Mouse (Mus musculus) heart, embryonic 14.5 days (tissue): ENCODE data around the gene Inpp5f. TPM values are rescaled to one million over a fixed set of nuclear protein-coding genes. Genes with fewer than 3 reads are reported as not detected.

Experiments used
- ATAC-seq: fragments of 200-750 bp; cut with Nextera tagmentation; 2 replicates; pipeline ENCODE4 v1.8.0; 2017; ENCODE audit warnings: low read depth, moderate TSS enrichment; ENCODE audit not compliant: insufficient number of reproducible peaks, insufficient read depth, low FRiP score
- H3K27ac ChIP-seq, 2 experiments: fragments of 200-500 bp in 1 of 2; fragments of 300-500 bp in 1 of 2; sonication (generic) in 1 of 2; replicated peaks in 1 of 2; 2 replicates each; pipeline ENCODE4 v1.5.1; 2012 to 2014; ENCODE audit warnings: low read depth in 2 of 2, low read length in 2 of 2, control low read depth in 1 of 2, mild to moderate bottlenecking in 1 of 2, mixed read lengths in 1 of 2; ENCODE audit not compliant: control insufficient read depth in 1 of 2, insufficient read depth in 1 of 2
- H3K27me3 ChIP-seq: fragments of 300-500 bp; sonication (generic); 2 replicates; pipeline ENCODE4 v1.6.1; 2014; ENCODE audit warnings: mild to moderate bottlenecking, low read length, control low read depth; ENCODE audit not compliant: control insufficient read depth, insufficient read depth
- H3K36me3 ChIP-seq: fragments of 300-500 bp; sonication (generic); 2 replicates; pipeline ENCODE4 v1.6.1; 2014; ENCODE audit warnings: mild to moderate bottlenecking, control low read depth, low read length, mixed read lengths; ENCODE audit not compliant: control insufficient read depth, insufficient read depth
- H3K4me1 ChIP-seq, 2 experiments: fragments of 200-500 bp in 1 of 2; fragments of 300-500 bp in 1 of 2; sonication (generic) in 1 of 2; 2 replicates each; pipeline ENCODE4 v1.6.1; 2012 to 2014; ENCODE audit warnings: low read length in 2 of 2, control low read depth in 1 of 2, mixed read lengths in 1 of 2; ENCODE audit not compliant: control insufficient read depth in 2 of 2, insufficient read depth in 2 of 2
- H3K4me2 ChIP-seq: fragments of 300-500 bp; sonication (generic); 2 replicates; pipeline ENCODE4 v1.6.1; 2014; ENCODE audit warnings: mild to moderate bottlenecking, low read length
- H3K4me3 ChIP-seq, 2 experiments: fragments of 200-500 bp in 1 of 2; fragments of 300-500 bp in 1 of 2; sonication (generic) in 1 of 2; 2 replicates each; pipeline ENCODE4 v1.5.1; 2012 to 2014; ENCODE audit warnings: low read length in 2 of 2, mild to moderate bottlenecking in 2 of 2, control low read depth in 1 of 2, low read depth in 1 of 2, moderate library complexity in 1 of 2; ENCODE audit not compliant: control insufficient read depth in 1 of 2, insufficient read depth in 1 of 2
- H3K9ac ChIP-seq: fragments of 300-500 bp; sonication (generic); 2 replicates; pipeline ENCODE4 v1.6.1; 2014; ENCODE audit warnings: mild to moderate bottlenecking, low read length
- H3K9me3 ChIP-seq: fragments of 300-500 bp; sonication (generic); 2 replicates; pipeline ENCODE4 v1.6.1; 2016; ENCODE audit warnings: low read length, control low read depth; ENCODE audit not compliant: control insufficient read depth
- WGBS: fragments of 180-500 bp; shearing (Covaris S2); extraction: QIAGEN DNeasy Blood & Tissue Kit; methylation state at CpG from one replicate; pipeline ENCODE4 v1.1.7; 2014; 5-methylcytosine and 5-hydroxymethylcytosine counted together
- polyA plus RNA-seq: library from polyadenylated mRNA; unstranded; fragments of >200 nt; fragmentation: Nextera tagmentation; extraction: Ambion mirVana; gene quantifications from 2 replicates; pipeline ENCODE4 v1.2.1, GENCODE M21; 2014

Gene Inpp5f
- polyA plus RNA-seq, 1 experiment from 2014 or later, result 15.6 TPM

- WGBS, result 93% methylated on average over 4 of the region's 4 CpGs
- Histone ChIP-seq H3K4me3 (no peak overlapping the region), H3K9ac (no peak overlapping the region), H3K9me3 (no peaks in the 10 kb centered on the region), H3K4me1 (no peaks in the 10 kb centered on the region), H3K27me3 (no peaks in the 10 kb centered on the region), H3K27ac (no peak overlapping the region), H3K36me3 (no peaks in the 10 kb centered on the region), H3K4me2 (no peak overlapping the region)
- no peak for ATAC-seq
Observed at GRCm38 (mm10) chr7:128572030-128572429, 39.1 kb upstream of the Inpp5f start.

DNA sequence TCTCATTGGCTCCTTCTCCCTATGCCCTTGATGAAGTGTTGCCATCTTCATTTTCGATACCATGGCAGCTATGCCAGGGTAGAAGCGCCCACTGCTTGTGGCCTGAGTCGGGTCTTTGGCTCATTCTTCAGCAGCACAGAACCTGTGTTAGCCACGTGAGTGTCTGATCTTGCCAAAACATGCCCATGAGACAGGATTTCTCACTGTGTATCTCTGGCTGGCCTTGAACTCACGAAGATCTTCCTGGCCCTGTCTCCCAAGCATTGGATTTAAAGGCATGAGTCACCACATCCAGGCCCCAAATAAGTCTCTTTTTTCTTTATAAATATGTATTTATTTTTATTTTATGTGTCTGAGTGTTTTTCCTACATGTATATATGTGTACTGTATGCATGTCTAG lies 35.9 kb upstream of the Inpp5f start:
- H3K36me3 ChIP-seq, result no peaks in the 10 kb centered on the region

GRCm38 (mm10) chr7:128575794-128576193 lies 35.3 kb upstream of the Inpp5f start:
- Histone ChIP-seq H3K4me1 (no peaks in the 10 kb centered on the region; a peak in 1 of 4 replicates), H3K27me3 (no peaks in the 10 kb centered on the region), H3K4me2 (no peak overlapping the region), H3K9me3 (no peaks in the 10 kb centered on the region), H3K36me3 (no peaks in the 10 kb centered on the region), H3K27ac (no peak overlapping the region), H3K9ac (no peak overlapping the region), H3K4me3 (no peak overlapping the region)
- WGBS, result 79% methylated on average over 2 of the region's 2 CpGs
- no peak for ATAC-seq

More for the DNA sequence above, 35.9 kb upstream of the Inpp5f start:
- Histone ChIP-seq H3K4me1 (no peaks in the 10 kb centered on the region; a peak in 1 of 4 replicates), H3K9ac (no peak overlapping the region), H3K27me3 (no peaks in the 10 kb centered on the region), H3K4me2 (no peak overlapping the region), H3K27ac (no peak overlapping the region), H3K4me3 (no peak overlapping the region), H3K9me3 (no peaks in the 10 kb centered on the region)
- no peak for ATAC-seq
- 86% methylated on average over 5 of the region's 5 CpGs for WGBS

DNA sequence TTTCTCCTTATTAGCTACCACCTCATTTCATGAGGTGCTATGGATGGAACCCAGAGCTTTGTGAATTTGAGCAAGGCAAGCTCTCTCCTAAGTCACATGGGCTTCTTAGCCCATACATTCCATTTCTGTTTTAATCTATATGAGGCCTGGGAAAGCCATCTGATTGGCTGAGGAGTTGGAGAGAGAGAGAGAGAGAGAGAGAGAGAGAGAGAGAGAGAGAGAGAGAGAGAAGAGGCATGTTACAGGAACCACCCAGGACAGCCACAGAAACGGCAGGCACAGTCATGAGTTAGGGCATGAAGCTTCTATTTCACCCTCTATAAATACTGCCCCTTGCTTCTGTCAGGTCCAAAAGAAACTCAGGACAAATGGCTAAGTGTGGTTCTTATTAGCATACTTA lies 33.5 kb upstream of the Inpp5f start:
- H3K27me3 ChIP-seq, result no peaks in the 10 kb centered on the region
- no peak for ATAC-seq
- WGBS, result 50% methylated on average over 1 of the region's 1 CpGs
- H3K4me2 ChIP-seq, result no peak overlapping the region
- no peaks in the 10 kb centered on the region for H3K36me3 ChIP-seq
- H3K4me1 ChIP-seq, result peaks cover 5 to 12% of the 10 kb centered on the region in 2 experiments
- no peak overlapping the region for H3K9ac ChIP-seq
- no peak overlapping the region for H3K27ac ChIP-seq
- no peak overlapping the region for H3K4me3 ChIP-seq
- H3K9me3 ChIP-seq, result no peaks in the 10 kb centered on the region

- H3K36me3 ChIP-seq, result no peaks in the 10 kb centered on the region
- 87% methylated on average over 10 of the region's 10 CpGs for WGBS
- no peak for ATAC-seq
- no peaks in the 10 kb centered on the region for H3K27me3 ChIP-seq
- H3K9me3 ChIP-seq, result no peaks in the 10 kb centered on the region
- H3K4me1 ChIP-seq, result peaks cover 5 to 15% of the 10 kb centered on the region in 2 experiments
- no peak overlapping the region for H3K4me3 ChIP-seq
- no peak overlapping the region for H3K9ac ChIP-seq
- H3K4me2 ChIP-seq, result no peak overlapping the region
- no peak overlapping the region for H3K27ac ChIP-seq
Observed at GRCm38 (mm10) chr7:128578199-128578945, 32.8 kb upstream of the Inpp5f start.

DNA sequence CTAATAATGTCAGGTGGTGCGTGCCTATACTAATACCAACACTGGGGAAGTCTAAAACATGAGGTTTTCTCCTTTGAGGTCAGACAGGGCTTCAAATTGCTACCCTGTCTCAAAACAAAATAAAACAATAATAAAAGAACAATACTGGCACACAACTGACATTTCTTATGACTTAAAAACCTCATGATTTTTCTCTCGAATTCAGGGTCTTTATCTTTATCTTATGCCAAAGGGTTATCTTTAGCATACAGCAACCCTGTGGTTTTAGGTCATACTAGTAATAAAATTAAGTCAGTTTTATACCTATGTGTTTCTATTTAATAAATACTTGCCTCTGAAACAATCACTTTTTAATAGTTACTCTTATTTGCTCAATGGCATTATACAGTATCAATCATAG lies 31.7 kb upstream of the Inpp5f start:
- H3K27ac ChIP-seq, result no peak overlapping the region
- no peak overlapping the region for H3K9ac ChIP-seq
- H3K4me3 ChIP-seq, result no peak overlapping the region
- H3K4me2 ChIP-seq, result no peak overlapping the region
- ATAC-seq, result no peak
- peaks cover 5 to 15% of the 10 kb centered on the region in 2 experiments for H3K4me1 ChIP-seq
- H3K36me3 ChIP-seq, result no peaks in the 10 kb centered on the region
- H3K27me3 ChIP-seq, result no peaks in the 10 kb centered on the region
- no peaks in the 10 kb centered on the region for H3K9me3 ChIP-seq
- whole genome bisulfite sequencing, result 80% methylated on average over 2 of the region's 2 CpGs

GRCm38 (mm10) chr7:128580318-128580717 lies 30.8 kb upstream of the Inpp5f start:
- ATAC-seq, result no peak
- Histone ChIP-seq H3K27me3 (no peaks in the 10 kb centered on the region), H3K9me3 (no peaks in the 10 kb centered on the region), H3K4me3 (no peak overlapping the region), H3K4me1 (peaks cover 5 to 15% of the 10 kb centered on the region in 2 experiments), H3K27ac (no peak overlapping the region), H3K9ac (no peak overlapping the region), H3K4me2 (no peak overlapping the region), H3K36me3 (no peaks in the 10 kb centered on the region)
- WGBS, result 87% methylated on average over 6 of the region's 6 CpGs
